Mouse (Mus musculus): Measurements from ENCODE around the gene Emc10.

- TF ChIP-seq POLR2A (IDR thresholded peaks at IDR 0.05; ENCODE audit: insufficient read depth, low read length) (no peak), CTCF (IDR thresholded peaks at IDR 0.05; ENCODE audit: low read depth, low read length) (no peak), EP300 (IDR thresholded peaks at IDR 0.05; ENCODE audit: insufficient read depth, low read depth, low read length) (no peak)
These were observed 26.4 kb downstream of the Emc10 start for GRCm38 (mm10) chr7:44469677-44470675.
